Mouse (Mus musculus) ES-E14 (cell line): ENCODE measurements around the gene Gtf2ird1. TPM values are rescaled to one million over a fixed set of nuclear protein-coding genes. Genes with fewer than 3 reads are reported as not detected.
"Not testable (repeated sequence)": the region's sequence is repeated elsewhere in the genome, so short reads cannot be mapped to it uniquely, and the experiment has no call there.

Experiments used
- DNase-seq: peaks from one replicate; pipeline ENCODE4 v3.0.0-alpha.2; 2013; ENCODE audit warnings: low read depth, low spot score
- H3K27ac ChIP-seq: 2 replicates; pipeline ENCODE4 v1.5.1; 2012; ENCODE audit warnings: low read depth, mild to moderate bottlenecking, low read length, moderate library complexity, mixed read lengths; ENCODE audit not compliant: poor library complexity, insufficient read depth, severe bottlenecking
- H3K36me3 ChIP-seq: 2 replicates; pipeline ENCODE4 v1.6.1; 2012; ENCODE audit warnings: mild to moderate bottlenecking, low read length, moderate library complexity, mixed read lengths; ENCODE audit not compliant: control insufficient read depth, poor library complexity, insufficient read depth, severe bottlenecking
- H3K4me1 ChIP-seq, 2 experiments: fragments of 150-350 bp in 1 of 2; sonication (generic) in 1 of 2; 2 replicates each; pipeline ENCODE4 v1.6.1; 2012; ENCODE audit warnings: low read length in 2 of 2, mild to moderate bottlenecking in 1 of 2, mixed read lengths in 1 of 2; ENCODE audit not compliant: control insufficient read depth in 2 of 2, insufficient read depth in 2 of 2, poor library complexity in 1 of 2
- H3K4me3 ChIP-seq, 2 experiments: fragments of 150-350 bp in 1 of 2; sonication (generic) in 1 of 2; 2 replicates each; pipeline ENCODE4 v1.5.1; 2012; ENCODE audit warnings: low read length in 2 of 2, low read depth in 1 of 2, mild to moderate bottlenecking in 1 of 2, mixed read lengths in 1 of 2; ENCODE audit not compliant: insufficient read depth in 1 of 2, poor library complexity in 1 of 2, severe bottlenecking in 1 of 2
- H3K9ac ChIP-seq: 2 replicates; pipeline ENCODE4 v1.6.1; 2012; ENCODE audit warnings: low read depth, mild to moderate bottlenecking, low read length, mixed read lengths; ENCODE audit not compliant: poor library complexity, insufficient read depth, severe bottlenecking
- H3K9me3 ChIP-seq: fragments of 150-350 bp; sonication (generic); 2 replicates; pipeline ENCODE4 v1.6.1; 2012; ENCODE audit warnings: low read depth, mild to moderate bottlenecking, low read length; ENCODE audit not compliant: control insufficient read depth, insufficient read depth
- CHD2 ChIP-seq: IDR thresholded peaks from 2 replicates; pipeline ENCODE4 v1.6.1; 2014; ENCODE audit warnings: mild to moderate bottlenecking, low read depth, low read length, inconsistent platforms
- HCFC1 ChIP-seq: IDR thresholded peaks from 2 replicates; pipeline ENCODE4 v1.6.1; 2012; ENCODE audit warnings: low read length, inconsistent platforms, borderline replicate concordance; ENCODE audit not compliant: insufficient read depth
- MAFK ChIP-seq: IDR thresholded peaks from 2 replicates; pipeline ENCODE4 v1.6.1; 2014; ENCODE audit warnings: mild to moderate bottlenecking, low read depth, low read length, inconsistent platforms; ENCODE audit not compliant: insufficient read depth
- ZC3H11A ChIP-seq: IDR thresholded peaks from 2 replicates; pipeline ENCODE4 v1.6.1; 2012; ENCODE audit warnings: low read depth, mild to moderate bottlenecking, inconsistent platforms, low read length, borderline replicate concordance
- ZNF384 ChIP-seq: IDR thresholded peaks from 2 replicates; pipeline ENCODE4 v1.6.1; 2012; ENCODE audit warnings: low read depth, low read length, inconsistent platforms
- in situ Hi-C, 2 experiments: fragments of 600-800 bp; cut with MboI; formaldehyde crosslinking; loops; one replicate each; pipeline ENCODE4 v1.15.1; 2025; ENCODE audit warnings: low sequenced_read_pairs in 2 of 2, inconsistent platforms in 1 of 2; ENCODE audit not compliant: unreplicated experiment in 2 of 2
- total RNA-seq: library from RNA; depleted of rRNA; stranded (reverse); fragments of 300-350 nt; gene quantifications from 2 replicates; pipeline ENCODE4 v1.2.3, GENCODE M21; 2012

Gtf2ird1 gene
- total RNA-seq, 1 experiment, result 63.5 TPM

DNA sequence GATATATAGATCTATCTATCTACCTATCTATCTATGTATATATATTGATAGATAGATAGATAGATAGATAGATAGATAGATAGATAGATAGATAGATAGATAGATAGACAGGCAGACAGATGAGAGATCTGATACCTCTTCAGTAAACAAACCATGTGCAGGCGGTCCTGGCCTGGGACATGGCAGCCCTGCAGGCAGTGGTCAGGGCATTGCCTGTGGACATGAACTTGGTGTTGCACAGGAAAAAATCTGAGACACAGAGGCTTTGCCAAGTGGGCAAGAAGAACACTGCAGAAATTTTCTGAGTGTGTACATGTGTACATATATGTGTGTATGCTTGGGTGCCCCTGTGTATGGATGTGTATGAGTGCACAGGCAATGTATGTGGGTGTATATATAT lies 26.8 kb upstream of the Gtf2ird1 start:
- in situ Hi-C loops, result loop anchor here in 1 of 2 experiments (10.0 kb wide), 1 partner anchor 108 kb away; no protein-coding TSS in a partner anchor
- DNase-seq, result no peak

DNA sequence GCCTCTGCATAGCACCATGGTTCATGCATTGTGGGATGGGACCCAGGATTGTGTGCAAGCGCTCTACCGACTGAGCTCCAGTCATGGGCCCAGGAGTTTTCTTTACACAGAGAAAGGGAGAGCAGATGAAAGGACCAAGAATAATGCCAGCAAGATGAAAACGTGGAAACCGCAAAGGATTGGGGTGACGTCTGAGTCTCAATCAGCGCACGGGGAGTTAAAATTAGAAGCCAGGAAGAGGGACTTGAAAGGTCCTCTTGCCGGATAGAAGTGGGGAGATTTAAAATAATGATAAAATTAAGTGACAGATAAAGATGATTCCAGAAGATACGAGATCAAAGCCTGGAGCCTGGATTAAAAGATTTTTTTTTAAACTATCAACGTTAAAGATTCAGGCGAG lies 25.8 kb upstream of the Gtf2ird1 start:
- Histone ChIP-seq H3K36me3 (no peaks in the 10 kb centered on the region), H3K4me3 (no peak overlapping the region), H3K9ac (no peak overlapping the region), H3K27ac (no peak overlapping the region), H3K9me3 (no peaks in the 10 kb centered on the region), H3K4me1 (peaks cover 0 to 2% of the 10 kb centered on the region in 2 experiments; a peak in 1 of 4 replicates)
- no peak for TF ChIP-seq MAFK
- TF ChIP-seq HCFC1, result no peak
- no peak for TF ChIP-seq ZNF384
- TF ChIP-seq CHD2, result no peak
- TF ChIP-seq ZC3H11A, result no peak
- no peak for DNase-seq
- in situ Hi-C loops, result loop anchor here in 1 of 2 experiments (10.0 kb wide), 1 partner anchor 108 kb away; no protein-coding TSS in a partner anchor

More for the DNA sequence above, 26.8 kb upstream of the Gtf2ird1 start:
- Histone ChIP-seq H3K36me3 (no peaks in the 10 kb centered on the region), H3K9ac (no peak overlapping the region), H3K4me3 (no peak overlapping the region), H3K9me3 (no peaks in the 10 kb centered on the region), H3K27ac (no peak overlapping the region), H3K4me1 (peaks cover 0 to 2% of the 10 kb centered on the region in 2 experiments; a peak in 1 of 4 replicates)
- TF ChIP-seq ZC3H11A, result no peak
- no peak for TF ChIP-seq HCFC1
- no peak for TF ChIP-seq CHD2
- no peak for TF ChIP-seq MAFK
- TF ChIP-seq ZNF384, result no peak

DNA sequence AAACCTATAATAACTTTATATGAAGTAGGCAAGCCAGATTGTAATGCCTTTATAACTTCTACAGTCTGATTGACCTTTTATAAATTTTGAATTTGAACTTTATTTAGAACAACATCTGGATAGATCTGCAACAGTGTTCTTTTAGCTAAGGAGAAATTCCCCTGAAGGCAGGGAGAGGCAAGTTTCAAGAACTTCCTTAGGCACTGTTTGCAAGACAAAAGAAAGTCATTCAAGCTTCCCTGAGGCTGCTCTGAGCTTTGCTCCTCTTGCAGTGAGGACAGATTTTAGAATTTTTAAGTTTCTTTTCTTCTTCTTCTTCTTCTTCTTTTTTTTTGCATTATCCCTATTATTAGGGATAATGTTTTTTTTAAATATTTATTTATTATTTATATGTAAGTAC lies 22.4 kb upstream of the Gtf2ird1 start:
- not testable (repeated sequence) for H3K4me1 ChIP-seq, H3K4me3 ChIP-seq, DNase-seq, H3K9ac ChIP-seq, H3K36me3 ChIP-seq, H3K27ac ChIP-seq, H3K9me3 ChIP-seq
- in situ Hi-C loops, result loop anchor here in 1 of 2 experiments (5.0 kb wide), 1 partner anchor 107 kb away; no protein-coding TSS in a partner anchor

DNA sequence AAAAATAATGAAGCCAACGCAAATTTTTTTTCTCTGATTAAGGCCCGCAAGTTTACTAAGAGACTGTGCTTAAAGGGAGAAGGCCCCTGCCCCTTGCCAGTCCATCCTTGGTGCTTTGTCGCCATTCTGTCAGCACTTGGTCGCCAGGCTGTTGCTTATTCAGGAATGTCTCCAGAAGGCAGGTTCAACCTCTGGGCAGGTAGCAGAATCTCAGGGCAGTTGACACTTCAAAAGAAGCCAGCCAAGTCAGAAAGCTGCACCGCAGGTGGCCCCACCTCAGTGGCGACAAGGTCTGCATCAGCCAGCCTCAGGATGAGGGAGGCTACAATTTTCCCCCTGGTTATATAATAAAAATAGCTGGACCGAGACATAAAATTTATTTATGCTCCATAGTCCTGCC lies 19.2 kb upstream of the Gtf2ird1 start:
- not testable (repeated sequence) for DNase-seq, H3K27ac ChIP-seq
- in situ Hi-C loops, result loop anchor here in 1 of 2 experiments (5.0 kb wide), 1 partner anchor 103 kb away; no protein-coding TSS in a partner anchor

DNA sequence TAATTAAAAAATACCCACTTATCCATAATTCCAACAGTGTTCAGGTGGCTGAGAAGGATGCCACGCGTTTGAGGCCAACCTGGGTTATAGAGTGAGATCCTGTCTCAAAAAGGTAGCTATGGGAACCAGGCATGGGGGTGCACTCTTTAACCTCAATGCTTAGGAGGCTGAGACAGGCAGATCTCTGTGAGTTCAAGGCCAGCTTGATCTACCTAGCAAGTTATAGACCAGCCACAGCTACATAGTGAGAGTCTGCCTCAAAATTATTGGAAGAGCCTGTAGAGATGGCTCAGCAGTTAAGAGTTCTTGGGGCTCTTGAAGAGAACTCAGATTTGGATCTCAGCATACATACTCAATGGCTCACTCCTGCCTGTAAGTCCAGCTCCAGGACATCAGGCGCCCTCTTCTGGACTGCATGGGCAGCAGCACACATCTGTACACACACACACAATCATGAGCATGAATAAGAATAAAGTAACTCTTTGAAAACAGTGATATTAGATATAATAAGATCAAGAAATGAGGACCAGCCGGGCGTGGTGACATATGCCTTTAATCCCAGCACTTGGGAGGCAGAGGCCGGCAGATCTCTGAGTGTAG lies 18.6 kb upstream of the Gtf2ird1 start:
- H3K9me3 ChIP-seq, result 0 out of 2 replicates have a peak, but pooled peaks cover 4% of the 10 kb centered on the region
- H3K4me3 ChIP-seq, result no peak overlapping the region
- in situ Hi-C loops, result loop anchor here in 1 of 2 experiments (5.0 kb wide), 1 partner anchor 103 kb away; no protein-coding TSS in a partner anchor
- H3K4me1 ChIP-seq, result no peaks in the 10 kb centered on the region
- TF ChIP-seq ZNF384 (no peak), HCFC1 (no peak), CHD2 (no peak), ZC3H11A (no peak)
- no peaks in the 10 kb centered on the region for H3K36me3 ChIP-seq
- H3K27ac ChIP-seq, result no peak overlapping the region
- no peak for DNase-seq
- no peak overlapping the region for H3K9ac ChIP-seq

More for the DNA sequence above, 19.2 kb upstream of the Gtf2ird1 start:
- H3K9ac ChIP-seq, H3K36me3 ChIP-seq, H3K4me3 ChIP-seq, H3K9me3 ChIP-seq, H3K4me1 ChIP-seq: not testable (repeated sequence)
